Mouse (Mus musculus) neural tube, embryonic 14.5 days (tissue): ENCODE measurements around the gene Gon7. TPM values are rescaled to one million over a fixed set of nuclear protein-coding genes. Genes with fewer than 3 reads are reported as not detected.
A peak's percentile ranks its signal among the peaks of the same experiment; 100 is the strongest.

ENCODE experiments used
- ATAC-seq: fragments of 200-750 bp; cut with Nextera tagmentation; 2 replicates; pipeline ENCODE4 v1.8.0; 2017; ENCODE audit warnings: low read depth, mild to moderate bottlenecking, moderate TSS enrichment, moderate library complexity
- H3K27ac ChIP-seq: fragments of 300-500 bp; sonication (generic); 2 replicates; pipeline ENCODE4 v1.5.1; 2014; ENCODE audit warnings: low read depth, mild to moderate bottlenecking, control low read depth, low read length, moderate library complexity, mixed read lengths
- H3K27me3 ChIP-seq: fragments of 300-500 bp; sonication (generic); 2 replicates; pipeline ENCODE4 v1.6.1; 2014; ENCODE audit warnings: low read length; ENCODE audit not compliant: control insufficient read depth, insufficient read depth
- H3K36me3 ChIP-seq: fragments of 300-500 bp; sonication (generic); 2 replicates; pipeline ENCODE4 v1.6.1; 2014; ENCODE audit warnings: low read length, mixed read lengths; ENCODE audit not compliant: control insufficient read depth, insufficient read depth
- H3K4me1 ChIP-seq: fragments of 300-500 bp; sonication (generic); 2 replicates; pipeline ENCODE4 v1.6.1; 2014; ENCODE audit warnings: low read length; ENCODE audit not compliant: control insufficient read depth, insufficient read depth
- H3K4me2 ChIP-seq: fragments of 300-500 bp; sonication (generic); 2 replicates; pipeline ENCODE4 v1.6.1; 2014; ENCODE audit warnings: mild to moderate bottlenecking, low read depth, low read length, control low read depth
- H3K4me3 ChIP-seq: fragments of 300-500 bp; sonication (generic); 2 replicates; pipeline ENCODE4 v1.5.1; 2014; ENCODE audit warnings: low read depth, low read length, control low read depth, mixed read lengths
- H3K9ac ChIP-seq: fragments of 300-500 bp; sonication (generic); replicated peaks from 2 replicates; pipeline ENCODE4 v1.6.1; 2014; ENCODE audit warnings: low read depth, mild to moderate bottlenecking, control low read depth, low read length, mixed read lengths
- H3K9me3 ChIP-seq: fragments of 300-500 bp; sonication (generic); 2 replicates; pipeline ENCODE4 v1.6.1; 2016; ENCODE audit warnings: low read length; ENCODE audit not compliant: control insufficient read depth
- WGBS: fragments of 180-500 bp; shearing (Covaris S2); extraction: QIAGEN DNeasy Blood & Tissue Kit; methylation state at CpG from one replicate; pipeline ENCODE4 v1.1.7; 2014; 5-methylcytosine and 5-hydroxymethylcytosine counted together
- polyA plus RNA-seq: library from polyadenylated mRNA; unstranded; fragments of >200 nt; fragmentation: Nextera tagmentation; extraction: Ambion mirVana; gene quantifications from 2 replicates; pipeline ENCODE4 v1.2.1, GENCODE M21; 2014

Gene Gon7
- polyA plus RNA-seq, 1 experiment from 2014 or later = 54.2 TPM

DNA sequence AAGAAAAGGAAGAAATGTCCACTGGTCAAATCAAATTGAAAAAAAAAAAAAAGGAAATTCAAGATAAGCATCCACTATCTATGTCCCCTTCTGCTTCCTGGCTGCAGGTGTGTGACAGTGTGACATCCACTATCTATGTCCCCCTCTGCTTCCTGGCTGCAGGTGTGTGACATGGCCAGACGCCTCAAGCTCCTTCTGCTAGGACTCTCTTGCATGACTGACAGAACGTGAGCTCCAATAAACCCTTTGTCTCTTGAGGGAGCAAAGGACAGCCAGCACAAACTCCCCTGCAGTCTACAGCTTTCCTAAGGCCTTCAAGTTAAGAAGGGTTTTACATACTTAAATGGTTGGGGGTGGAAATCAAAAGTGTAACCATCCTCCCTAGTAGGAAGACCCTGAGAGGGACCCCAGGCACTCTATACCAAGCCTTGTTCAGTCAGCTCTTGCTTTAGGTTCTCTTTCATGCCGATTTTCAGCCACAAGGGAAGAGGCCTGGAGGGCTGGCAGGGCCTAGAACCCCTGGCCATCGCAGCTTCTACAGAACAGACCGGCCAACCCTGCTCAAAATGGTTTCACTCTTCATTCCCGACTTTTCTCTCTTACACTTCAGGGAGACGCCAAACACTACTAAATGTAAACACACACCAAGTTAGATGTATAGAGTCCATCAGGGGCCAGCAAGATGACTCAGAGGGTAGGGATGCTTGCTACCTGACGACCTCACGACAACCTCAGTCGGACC, 42.8 kb downstream of the Gon7 start:
- no peak overlapping the region for H3K4me2 ChIP-seq
- no peak overlapping the region for H3K27ac ChIP-seq
- no peaks in the 10 kb centered on the region for H3K36me3 ChIP-seq
- H3K9me3 ChIP-seq = no peaks in the 10 kb centered on the region
- 85% methylated on average over 10 of the region's 10 CpGs for WGBS
- ATAC-seq = no peak
- no peaks in the 10 kb centered on the region for H3K4me1 ChIP-seq
- H3K4me3 ChIP-seq = no peak overlapping the region
- H3K27me3 ChIP-seq = no peaks in the 10 kb centered on the region
- H3K9ac ChIP-seq = no peak overlapping the region

DNA sequence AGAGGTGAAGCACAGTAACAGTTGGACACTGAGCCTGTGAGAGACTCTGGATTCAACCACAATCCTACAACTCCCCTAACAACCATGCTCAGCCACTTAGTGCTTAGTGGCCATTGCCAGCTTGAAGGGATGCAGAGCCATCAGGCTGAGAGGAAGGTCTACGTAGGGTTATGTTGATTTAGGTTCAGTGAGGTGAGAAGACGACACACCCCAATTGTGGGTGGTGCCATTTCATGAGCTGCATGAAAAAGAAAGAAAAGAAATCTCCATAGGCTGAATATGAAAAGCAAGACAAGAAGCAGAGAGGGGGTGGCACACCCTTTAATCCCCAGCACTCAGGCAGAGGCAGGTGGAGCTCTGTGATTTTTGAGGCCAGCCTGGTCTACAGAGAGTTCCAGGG, 43.5 kb downstream of the Gon7 start:
- ATAC-seq = no peak
- H3K4me1 ChIP-seq = no peaks in the 10 kb centered on the region
- no peak overlapping the region for H3K27ac ChIP-seq
- H3K9ac ChIP-seq = no peak overlapping the region
- H3K9me3 ChIP-seq = no peaks in the 10 kb centered on the region
- no peaks in the 10 kb centered on the region for H3K27me3 ChIP-seq
- no peaks in the 10 kb centered on the region for H3K36me3 ChIP-seq
- 73% methylated on average over 2 of the region's 2 CpGs for WGBS
- no peak overlapping the region for H3K4me2 ChIP-seq
- no peak overlapping the region for H3K4me3 ChIP-seq

DNA sequence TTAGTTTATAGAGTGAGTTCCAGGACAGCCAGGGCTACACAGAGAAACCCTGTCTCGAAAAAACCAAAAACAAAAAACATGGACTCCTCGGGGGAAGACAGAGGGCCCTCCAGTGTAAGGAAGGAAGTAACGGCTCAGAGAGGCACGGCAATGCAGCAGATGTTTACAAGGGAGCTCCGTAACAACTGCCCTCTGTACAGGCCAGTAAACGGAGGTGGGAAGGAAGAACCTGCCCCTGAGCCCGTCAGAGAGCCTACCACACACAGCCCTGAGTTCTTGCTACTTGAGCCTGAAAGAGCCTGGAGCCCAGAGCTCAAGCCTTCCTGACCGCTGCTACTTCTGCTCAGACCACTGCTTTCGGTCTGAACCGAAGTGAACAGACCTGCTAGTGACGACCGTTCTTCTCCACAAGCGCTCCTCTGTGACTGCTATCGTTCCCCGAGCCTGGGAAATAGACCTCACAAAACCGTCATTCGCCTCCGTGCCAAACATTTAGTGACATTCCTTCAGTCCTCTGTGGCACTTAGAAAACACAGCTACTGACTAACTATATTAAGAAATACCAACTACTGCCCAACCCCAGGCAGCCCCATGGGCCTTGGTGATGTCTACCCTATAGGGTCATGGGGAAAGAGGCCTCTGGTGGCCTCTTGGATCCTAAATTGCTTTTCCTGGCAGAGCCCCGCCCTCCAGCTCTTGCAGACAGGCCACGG, 44.3 kb downstream of the Gon7 start:
- Histone ChIP-seq H3K4me3 (no peak overlapping the region), H3K27me3 (no peaks in the 10 kb centered on the region), H3K36me3 (no peaks in the 10 kb centered on the region), H3K4me1 (no peaks in the 10 kb centered on the region), H3K9ac (no peak overlapping the region), H3K9me3 (no peaks in the 10 kb centered on the region), H3K4me2 (no peak overlapping the region), H3K27ac (no peak overlapping the region)
- whole genome bisulfite sequencing = 69% methylated on average over 20 of the region's 20 CpGs
- ATAC-seq = no peak

DNA sequence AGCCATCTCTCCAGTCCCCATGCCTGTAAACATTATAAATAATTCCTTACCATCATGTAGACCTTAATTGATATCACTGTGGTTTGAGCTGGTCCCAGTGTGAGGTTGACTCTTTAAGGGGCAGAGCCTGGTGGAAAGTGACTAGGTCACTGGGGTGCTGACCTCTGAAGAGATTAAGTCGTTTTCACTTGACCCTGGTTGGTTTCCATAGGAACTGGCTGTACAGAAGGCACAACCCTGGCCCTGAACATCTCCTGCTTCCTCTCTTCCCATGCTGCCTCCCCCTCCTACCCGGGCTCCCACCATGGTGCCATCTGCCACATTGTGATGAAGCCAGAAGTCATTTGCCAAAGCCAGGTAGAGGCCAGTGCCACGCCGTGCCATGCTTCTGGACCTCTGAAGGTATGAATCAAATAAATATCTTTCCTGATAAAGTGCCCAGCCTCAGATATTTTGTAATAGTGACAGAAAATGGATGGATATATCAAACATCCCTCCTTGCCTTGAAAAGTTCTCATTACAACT, 46.7 kb downstream of the Gon7 start:
- no peak overlapping the region for H3K27ac ChIP-seq
- H3K4me2 ChIP-seq = no peak overlapping the region
- 56% methylated on average over 4 of the region's 4 CpGs for WGBS
- no peak overlapping the region for H3K9ac ChIP-seq
- no peaks in the 10 kb centered on the region for H3K9me3 ChIP-seq
- no peaks in the 10 kb centered on the region for H3K27me3 ChIP-seq
- no peaks in the 10 kb centered on the region for H3K36me3 ChIP-seq
- no peak for ATAC-seq
- H3K4me1 ChIP-seq = no peaks in the 10 kb centered on the region
- no peak overlapping the region for H3K4me3 ChIP-seq

DNA sequence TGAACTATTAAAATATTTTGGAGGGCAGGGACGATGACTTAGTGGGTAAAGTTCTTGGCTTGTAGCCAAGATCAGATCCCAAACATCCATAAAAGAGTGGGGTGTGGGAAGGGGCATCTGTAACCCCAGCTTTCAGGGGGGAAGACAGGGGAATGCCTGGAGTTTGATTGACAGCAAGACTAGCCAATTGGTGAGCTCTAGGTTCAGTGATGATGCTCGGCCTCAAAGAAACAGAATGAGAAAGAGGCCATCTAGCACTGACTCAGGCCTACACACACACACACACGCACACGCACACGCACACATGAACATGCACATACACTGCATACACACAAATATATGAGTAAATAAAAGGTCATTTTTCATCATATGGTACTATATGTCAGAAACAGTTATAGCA, 47.7 kb downstream of the Gon7 start:
- Histone ChIP-seq H3K27me3 (no peaks in the 10 kb centered on the region), H3K9ac (no peak overlapping the region), H3K27ac (no peak overlapping the region), H3K4me2 (no peak overlapping the region), H3K36me3 (no peaks in the 10 kb centered on the region), H3K4me3 (no peak overlapping the region), H3K9me3 (no peaks in the 10 kb centered on the region), H3K4me1 (no peaks in the 10 kb centered on the region)
- 89% methylated on average over 5 of the region's 5 CpGs for WGBS
- ATAC-seq = no peak

DNA sequence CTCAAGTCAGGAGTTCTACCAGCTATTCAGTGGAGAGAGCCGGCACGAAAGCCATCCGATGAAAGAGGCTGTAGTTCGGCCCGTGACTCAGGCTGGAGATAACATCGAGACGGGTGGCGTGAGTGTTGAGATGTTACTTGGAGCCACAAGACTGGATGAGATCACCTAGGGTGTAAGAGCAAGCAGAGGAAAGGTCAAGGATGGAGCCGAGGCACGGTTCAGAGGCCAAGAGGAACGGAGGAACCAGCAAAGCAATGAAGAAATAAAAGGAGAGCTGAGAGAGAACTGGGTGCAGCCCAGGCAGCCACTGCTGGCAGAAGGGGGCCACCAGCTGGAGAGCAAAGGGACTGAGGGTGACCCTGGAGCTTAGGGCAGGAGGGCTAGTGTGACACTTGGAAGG, 49.4 kb downstream of the Gon7 start:
- no peak overlapping the region for H3K27ac ChIP-seq
- no peak overlapping the region for H3K4me2 ChIP-seq
- H3K4me1 ChIP-seq = peaks cover 11% of the 10 kb centered on the region
- no peaks in the 10 kb centered on the region for H3K9me3 ChIP-seq
- 74% methylated on average over 11 of the region's 11 CpGs for WGBS
- H3K27me3 ChIP-seq = no peaks in the 10 kb centered on the region
- no peak for ATAC-seq
- no peaks in the 10 kb centered on the region for H3K36me3 ChIP-seq
- no peak overlapping the region for H3K9ac ChIP-seq
- H3K4me3 ChIP-seq = no peak overlapping the region

DNA sequence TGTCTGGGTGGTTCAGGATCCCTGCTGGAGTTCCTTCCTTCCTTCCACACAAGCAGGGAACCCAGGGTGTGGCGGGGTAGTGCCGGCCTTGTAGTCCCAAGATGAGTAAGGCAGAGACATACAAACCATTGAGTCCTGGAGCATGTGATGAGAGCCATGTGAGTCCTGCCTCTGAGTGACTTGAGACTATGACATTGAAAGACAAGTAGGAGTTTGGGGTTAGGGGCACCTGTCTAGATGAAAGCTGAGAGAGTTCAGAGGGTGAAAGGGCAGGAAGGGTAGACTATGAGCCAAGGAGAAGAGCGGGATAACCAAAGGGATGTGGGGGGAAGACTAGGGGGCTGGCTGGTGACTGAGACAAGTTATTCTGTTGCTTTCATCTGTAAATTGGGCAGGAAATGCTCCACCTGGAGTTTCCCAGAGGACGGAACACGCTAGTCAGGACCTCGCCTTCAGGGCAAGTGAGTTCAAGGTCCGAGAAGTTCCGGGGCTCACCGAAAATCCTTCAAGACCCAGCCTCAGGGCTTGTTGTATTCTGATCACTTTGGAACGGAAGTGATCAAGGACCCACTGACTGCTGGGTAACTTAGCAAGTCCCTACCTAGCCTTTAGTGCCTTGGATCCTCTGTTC, 50.7 kb downstream of the Gon7 start:
- Histone ChIP-seq H3K27ac (no peak overlapping the region), H3K9me3 (no peaks in the 10 kb centered on the region), H3K9ac (no peak overlapping the region), H3K4me1 (peaks cover 18% of the 10 kb centered on the region), H3K4me3 (no peak overlapping the region), H3K4me2 (no peak overlapping the region), H3K27me3 (no peaks in the 10 kb centered on the region), H3K36me3 (no peaks in the 10 kb centered on the region)
- ATAC-seq = no peak
- 96% methylated on average over 10 of the region's 10 CpGs for WGBS

DNA sequence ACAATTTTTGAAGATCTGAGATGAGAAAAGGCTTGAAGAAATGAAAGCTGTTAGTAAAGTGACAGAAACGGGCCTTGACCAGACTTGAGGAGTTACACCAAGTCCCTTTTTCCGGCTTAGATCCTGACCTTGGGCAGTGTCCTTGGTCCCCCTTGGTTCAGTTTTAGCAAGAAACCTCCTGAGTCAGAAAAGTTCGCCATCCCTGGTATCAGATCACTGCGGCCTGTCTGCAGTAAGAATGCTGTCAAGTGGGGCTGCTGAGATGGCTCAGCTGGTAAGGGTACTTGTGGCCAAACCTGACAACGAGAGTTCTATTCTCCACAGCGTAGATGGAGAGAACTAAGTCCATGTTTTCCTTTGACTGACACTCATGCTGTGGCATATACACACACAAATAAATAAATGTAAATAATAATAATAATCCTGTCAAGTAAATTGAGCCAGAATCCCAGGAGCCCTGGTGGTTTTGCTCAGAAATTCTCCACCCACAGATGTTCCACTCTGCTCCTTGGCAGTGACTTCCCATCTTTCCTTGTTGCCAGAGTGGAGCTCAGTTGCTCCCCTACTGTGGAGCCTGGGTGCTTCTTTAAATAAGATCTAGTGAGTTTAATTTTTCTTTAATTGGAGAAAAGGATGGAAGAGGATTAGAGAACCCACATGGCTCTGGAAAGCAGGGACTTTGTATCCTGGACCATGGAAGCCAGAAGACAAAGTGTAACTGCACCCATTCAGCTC, 51.5 kb downstream of the Gon7 start:
- H3K27me3 ChIP-seq = no peaks in the 10 kb centered on the region
- WGBS = 71% methylated on average over 6 of the region's 6 CpGs
- H3K36me3 ChIP-seq = no peaks in the 10 kb centered on the region
- H3K4me1 ChIP-seq = peaks cover 18% of the 10 kb centered on the region
- H3K9ac ChIP-seq = peak overlapping the region; percentile 78; the same call in 1 of the 2 replicates
- no peak for ATAC-seq
- H3K9me3 ChIP-seq = no peaks in the 10 kb centered on the region
- peak overlapping the region; percentile 58 for H3K4me3 ChIP-seq
- H3K4me2 ChIP-seq = peak overlapping the region; percentile 71
- no peak overlapping the region for H3K27ac ChIP-seq
